Mouse (Mus musculus): Measurements from ENCODE around the gene Hoxa10. TPM values are rescaled to one million over a fixed set of nuclear protein-coding genes. Genes with fewer than 3 reads are reported as not detected.

Hoxa10 gene
- polyA plus RNA-seq, 1 experiment from 2014 or later, result not detected

DNA sequence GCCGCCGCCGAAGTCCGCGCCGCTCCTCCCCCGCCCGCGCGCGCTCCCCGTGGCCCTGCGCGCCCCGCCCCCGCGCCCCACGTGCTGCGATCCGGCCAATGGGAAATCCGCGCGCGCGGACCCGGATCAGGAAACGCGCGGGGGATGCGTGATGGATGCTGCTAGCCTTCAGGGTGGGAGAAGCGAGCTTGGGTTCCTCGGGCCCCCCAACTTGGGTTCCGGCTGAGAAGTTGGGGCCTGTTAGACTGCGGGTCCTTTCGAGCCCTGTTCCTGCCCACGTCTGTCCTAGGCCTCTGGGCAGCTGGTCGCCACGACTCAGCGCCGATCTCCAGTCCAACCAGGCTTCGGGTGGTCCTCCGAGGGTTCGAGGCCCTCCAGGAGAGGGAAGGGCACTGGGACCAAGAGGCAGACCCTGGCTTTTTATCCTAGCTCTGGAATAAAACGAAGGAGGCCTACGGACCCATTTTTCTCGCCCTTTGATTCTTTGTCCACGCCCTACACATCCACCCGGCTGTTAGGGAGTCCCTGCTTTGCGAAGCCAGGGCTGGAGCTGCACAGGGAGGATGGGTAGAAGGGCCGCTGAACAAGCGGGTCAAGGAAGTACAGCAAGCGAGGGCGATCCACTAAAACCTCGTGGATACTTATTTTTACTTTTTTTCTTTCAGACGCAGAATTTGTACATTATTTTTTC lies 48.6 kb downstream of the Hoxa10 start:
- peak overlapping the region; percentile 97 for H3K27ac ChIP-seq (ENCODE audit: low read length)
- peak overlapping the region; percentile 74 for H3K9ac ChIP-seq (replicated peaks; ENCODE audit: low read depth, low read length)
- H3K4me3 ChIP-seq (ENCODE audit: low read depth, low read length), result peak overlapping the region; percentile 47
- no peaks in the 10 kb centered on the region for H3K27me3 ChIP-seq (ENCODE audit: control insufficient read depth, insufficient read depth, low read length)
- H3K4me2 ChIP-seq (replicated peaks; ENCODE audit: low read depth, low read length), result peak overlapping the region; percentile 90
- H3K4me1 ChIP-seq (ENCODE audit: control insufficient read depth, insufficient read depth, low read length), result peaks cover 60% of the 10 kb centered on the region
- under 1% methylated on average over 37 of the region's 55 CpGs for WGBS
- H3K9me3 ChIP-seq (ENCODE audit: control insufficient read depth, low read depth, low read length), result no peaks in the 10 kb centered on the region
- peak; percentile 74 for ATAC-seq (ENCODE audit: insufficient number of reproducible peaks, insufficient read depth, low FRiP score, low read depth)
- H3K36me3 ChIP-seq (ENCODE audit: control insufficient read depth, insufficient read depth, low read length), result no peaks in the 10 kb centered on the region

- no peaks in the 10 kb centered on the region for H3K27me3 ChIP-seq (ENCODE audit: control insufficient read depth, insufficient read depth, low read length)
- peak within 1 kb of the TSS; percentile 90 for H3K4me2 ChIP-seq (replicated peaks; ENCODE audit: low read depth, low read length)
- ATAC-seq (ENCODE audit: insufficient number of reproducible peaks, insufficient read depth, low FRiP score, low read depth), result no peak
- H3K4me1 ChIP-seq (ENCODE audit: control insufficient read depth, insufficient read depth, low read length), result peaks cover 58% of the 10 kb centered on the region
- H3K9ac ChIP-seq (replicated peaks; ENCODE audit: low read depth, low read length), result peak within 1 kb of the TSS; percentile 97
- H3K9me3 ChIP-seq (ENCODE audit: control insufficient read depth, low read depth, low read length), result no peaks in the 10 kb centered on the region
- H3K27ac ChIP-seq (ENCODE audit: low read length), result peak within 1 kb of the TSS; percentile 98
- H3K4me3 ChIP-seq (ENCODE audit: low read depth, low read length), result peak within 1 kb of the TSS; percentile 47
- H3K36me3 ChIP-seq (ENCODE audit: control insufficient read depth, insufficient read depth, low read length), result 0 out of 2 replicates have a peak, but pooled peaks cover 2% of the 10 kb centered on the region
- 1% methylated on average over 63 of the region's 102 CpGs for WGBS
These were observed 49.5 kb downstream of the Hoxa10 start, which contains the start of gene Hoxa4 for GRCm38 (mm10) chr6:52190906-52191810. Gene Hoxa4 (minus strand): TSS chr6:52191753.

- Histone ChIP-seq H3K9me3 (ENCODE audit: control insufficient read depth, low read depth, low read length) (no peaks in the 10 kb centered on the region), H3K4me2 (replicated peaks; ENCODE audit: low read depth, low read length) (peak overlapping the region; percentile 90), H3K4me3 (ENCODE audit: low read depth, low read length) (peak overlapping the region; percentile 47), H3K27me3 (ENCODE audit: control insufficient read depth, insufficient read depth, low read length) (no peaks in the 10 kb centered on the region), H3K9ac (replicated peaks; ENCODE audit: low read depth, low read length) (peak overlapping the region; percentile 97), H3K36me3 (ENCODE audit: control insufficient read depth, insufficient read depth, low read length) (0 out of 2 replicates have a peak, but pooled peaks cover 2% of the 10 kb centered on the region), H3K27ac (ENCODE audit: low read length) (peak overlapping the region; percentile 98), H3K4me1 (ENCODE audit: control insufficient read depth, insufficient read depth, low read length) (peaks cover 58% of the 10 kb centered on the region)
- 2% methylated on average over 23 of the region's 23 CpGs for WGBS
- ATAC-seq (ENCODE audit: insufficient number of reproducible peaks, insufficient read depth, low FRiP score, low read depth), result no peak
These were observed 50.2 kb downstream of the Hoxa10 start for GRCm38 (mm10) chr6:52190410-52190809.

DNA sequence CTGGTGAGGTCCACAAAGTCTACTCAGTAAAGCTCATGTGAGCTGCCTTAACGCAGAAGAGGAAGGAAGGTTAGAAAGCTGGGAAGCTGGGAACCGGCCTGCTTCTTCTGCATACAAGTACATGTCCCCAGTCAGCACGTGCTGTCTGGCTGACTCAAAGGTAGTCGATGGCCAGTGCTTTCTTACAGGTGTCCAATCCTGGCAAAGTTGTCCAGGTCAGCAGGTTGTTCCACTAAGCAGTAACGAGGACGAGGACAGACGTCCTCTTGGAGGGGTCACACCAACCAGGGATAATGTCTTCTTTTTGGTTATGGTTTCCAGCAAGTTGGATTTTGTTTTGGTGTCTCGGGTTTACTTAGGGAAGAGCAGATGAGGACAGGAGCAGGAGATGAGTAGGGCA lies 50.7 kb downstream of the Hoxa10 start:
- H3K4me2 ChIP-seq (replicated peaks; ENCODE audit: low read depth, low read length), result peak overlapping the region; percentile 90
- peaks cover 62% of the 10 kb centered on the region for H3K4me1 ChIP-seq (ENCODE audit: control insufficient read depth, insufficient read depth, low read length)
- H3K36me3 ChIP-seq (ENCODE audit: control insufficient read depth, insufficient read depth, low read length), result 0 out of 2 replicates have a peak, but pooled peaks cover 2% of the 10 kb centered on the region
- H3K27me3 ChIP-seq (ENCODE audit: control insufficient read depth, insufficient read depth, low read length), result no peaks in the 10 kb centered on the region
- H3K4me3 ChIP-seq (ENCODE audit: low read depth, low read length), result peak overlapping the region; percentile 47
- peak overlapping the region; percentile 97 for H3K9ac ChIP-seq (replicated peaks; ENCODE audit: low read depth, low read length)
- H3K9me3 ChIP-seq (ENCODE audit: control insufficient read depth, low read depth, low read length), result no peaks in the 10 kb centered on the region
- H3K27ac ChIP-seq (ENCODE audit: low read length), result peak overlapping the region; percentile 98
- 10% methylated on average over 8 of the region's 8 CpGs for WGBS
- no peak for ATAC-seq (ENCODE audit: insufficient number of reproducible peaks, insufficient read depth, low FRiP score, low read depth)

GRCm38 (mm10) chr6:52189172-52189591 lies 51.5 kb downstream of the Hoxa10 start:
- Histone ChIP-seq H3K9ac (replicated peaks; ENCODE audit: low read depth, low read length) (peak overlapping the region; percentile 97), H3K4me1 (ENCODE audit: control insufficient read depth, insufficient read depth, low read length) (peaks cover 65% of the 10 kb centered on the region)

GRCm38 (mm10) chr6:52186500-52186899 lies 54.2 kb downstream of the Hoxa10 start:
- H3K4me1 ChIP-seq (ENCODE audit: control insufficient read depth, insufficient read depth, low read length), result peaks cover 74% of the 10 kb centered on the region
- peak overlapping the region; percentile 11; the same call in 1 of the 2 replicates for H3K27ac ChIP-seq (ENCODE audit: low read length)
- whole genome bisulfite sequencing, result 35% methylated on average over 1 of the region's 1 CpGs
- H3K4me3 ChIP-seq (ENCODE audit: low read depth, low read length), result no peak overlapping the region
- H3K36me3 ChIP-seq (ENCODE audit: control insufficient read depth, insufficient read depth, low read length), result peaks cover 5% of the 10 kb centered on the region; the same call in 1 of the 2 replicates
- no peaks in the 10 kb centered on the region for H3K9me3 ChIP-seq (ENCODE audit: control insufficient read depth, low read depth, low read length)
- H3K4me2 ChIP-seq (replicated peaks; ENCODE audit: low read depth, low read length), result no peak overlapping the region
- no peak overlapping the region for H3K9ac ChIP-seq (replicated peaks; ENCODE audit: low read depth, low read length)
- H3K27me3 ChIP-seq (ENCODE audit: control insufficient read depth, insufficient read depth, low read length), result no peaks in the 10 kb centered on the region
- no peak for ATAC-seq (ENCODE audit: insufficient number of reproducible peaks, insufficient read depth, low FRiP score, low read depth)

More at GRCm38 (mm10) chr6:52189172-52189591, 51.5 kb downstream of the Hoxa10 start:
- peak overlapping the region; percentile 47 for H3K4me3 ChIP-seq (ENCODE audit: low read depth, low read length)
- WGBS, result 14% methylated on average over 5 of the region's 5 CpGs
- H3K4me2 ChIP-seq (replicated peaks; ENCODE audit: low read depth, low read length), result peak overlapping the region; percentile 90
- peak overlapping the region; percentile 98 for H3K27ac ChIP-seq (ENCODE audit: low read length)
- no peaks in the 10 kb centered on the region for H3K27me3 ChIP-seq (ENCODE audit: control insufficient read depth, insufficient read depth, low read length)
- no peaks in the 10 kb centered on the region for H3K9me3 ChIP-seq (ENCODE audit: control insufficient read depth, low read depth, low read length)
- H3K36me3 ChIP-seq (ENCODE audit: control insufficient read depth, insufficient read depth, low read length), result 0 out of 2 replicates have a peak, but pooled peaks cover 2% of the 10 kb centered on the region
- ATAC-seq (ENCODE audit: insufficient number of reproducible peaks, insufficient read depth, low FRiP score, low read depth), result peak; percentile 44; the same call in 1 of the 2 replicates

GRCm38 (mm10) chr6:52185834-52186233 lies 54.8 kb downstream of the Hoxa10 start:
- peak overlapping the region; percentile 24 for H3K4me2 ChIP-seq (replicated peaks; ENCODE audit: low read depth, low read length)
- no peak overlapping the region for H3K4me3 ChIP-seq (ENCODE audit: low read depth, low read length)
- peak overlapping the region; percentile 98; the same call in 1 of the 2 replicates for H3K27ac ChIP-seq (ENCODE audit: low read length)
- peaks cover 81% of the 10 kb centered on the region for H3K4me1 ChIP-seq (ENCODE audit: control insufficient read depth, insufficient read depth, low read length)
- no peak overlapping the region for H3K9ac ChIP-seq (replicated peaks; ENCODE audit: low read depth, low read length)
- no peaks in the 10 kb centered on the region for H3K9me3 ChIP-seq (ENCODE audit: control insufficient read depth, low read depth, low read length)
- no peak for ATAC-seq (ENCODE audit: insufficient number of reproducible peaks, insufficient read depth, low FRiP score, low read depth)
- WGBS, result 29% methylated on average over 3 of the region's 3 CpGs
- no peaks in the 10 kb centered on the region for H3K27me3 ChIP-seq (ENCODE audit: control insufficient read depth, insufficient read depth, low read length)
- H3K36me3 ChIP-seq (ENCODE audit: control insufficient read depth, insufficient read depth, low read length), result peaks cover 5% of the 10 kb centered on the region; the same call in 1 of the 2 replicates

GRCm38 (mm10) chr6:52185222-52185621 lies 55.4 kb downstream of the Hoxa10 start:
- Histone ChIP-seq H3K4me2 (replicated peaks; ENCODE audit: low read depth, low read length) (peak overlapping the region; percentile 24), H3K27me3 (ENCODE audit: control insufficient read depth, insufficient read depth, low read length) (no peaks in the 10 kb centered on the region), H3K27ac (ENCODE audit: low read length) (peak overlapping the region; percentile 98), H3K36me3 (ENCODE audit: control insufficient read depth, insufficient read depth, low read length) (peaks cover 5% of the 10 kb centered on the region; the same call in 1 of the 2 replicates), H3K4me1 (ENCODE audit: control insufficient read depth, insufficient read depth, low read length) (peaks cover 86% of the 10 kb centered on the region), H3K4me3 (ENCODE audit: low read depth, low read length) (no peak overlapping the region), H3K9me3 (ENCODE audit: control insufficient read depth, low read depth, low read length) (no peaks in the 10 kb centered on the region), H3K9ac (replicated peaks; ENCODE audit: low read depth, low read length) (no peak overlapping the region)
- WGBS, result 3% methylated on average over 19 of the region's 19 CpGs
- no peak for ATAC-seq (ENCODE audit: insufficient number of reproducible peaks, insufficient read depth, low FRiP score, low read depth)

All from stomach, embryonic 14.5 days (tissue).